Mouse (Mus musculus): ENCODE data around the gene Enox1. TPM values are rescaled to one million over a fixed set of nuclear protein-coding genes. Genes with fewer than 3 reads are reported as not detected.

Gene Enox1
- polyA plus RNA-seq, 1 experiment: 0.65 TPM

DNA sequence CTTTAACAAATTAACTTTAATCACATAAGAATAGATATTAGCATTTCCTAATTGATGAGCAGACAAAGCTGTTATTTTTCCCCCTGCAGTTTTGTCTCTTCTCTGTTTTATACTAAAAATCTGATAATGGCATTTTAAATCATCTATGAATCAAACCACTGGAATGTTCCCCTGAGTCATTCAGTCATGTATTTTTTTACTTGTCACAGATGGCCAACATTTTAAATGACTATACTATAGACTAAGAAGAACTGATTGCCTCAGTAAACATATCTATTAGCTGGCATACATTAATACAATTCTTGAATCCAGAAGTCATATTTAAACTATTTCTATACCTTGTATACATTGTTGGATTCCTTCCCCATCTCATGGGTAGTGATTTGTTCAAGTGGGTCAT lies 173.2 kb downstream of the Enox1 start:
- no peak overlapping the region for H3K27ac ChIP-seq (ENCODE audit: control insufficient read depth, insufficient read depth, low read depth, low read length, poor library complexity)
- no peaks in the 10 kb centered on the region for H3K4me1 ChIP-seq (ENCODE audit: control insufficient read depth, insufficient read depth, low read length)
- H3K4me3 ChIP-seq (replicated peaks; ENCODE audit: control insufficient read depth, low read depth, low read length): no peak overlapping the region
- TF ChIP-seq CTCF (IDR thresholded peaks at IDR 0.05; ENCODE audit: control insufficient read depth, insufficient read depth, low read length) (no peak), POLR2A (IDR thresholded peaks at IDR 0.05; ENCODE audit: borderline replicate concordance, control insufficient read depth, low read depth, low read length) (no peak)

DNA sequence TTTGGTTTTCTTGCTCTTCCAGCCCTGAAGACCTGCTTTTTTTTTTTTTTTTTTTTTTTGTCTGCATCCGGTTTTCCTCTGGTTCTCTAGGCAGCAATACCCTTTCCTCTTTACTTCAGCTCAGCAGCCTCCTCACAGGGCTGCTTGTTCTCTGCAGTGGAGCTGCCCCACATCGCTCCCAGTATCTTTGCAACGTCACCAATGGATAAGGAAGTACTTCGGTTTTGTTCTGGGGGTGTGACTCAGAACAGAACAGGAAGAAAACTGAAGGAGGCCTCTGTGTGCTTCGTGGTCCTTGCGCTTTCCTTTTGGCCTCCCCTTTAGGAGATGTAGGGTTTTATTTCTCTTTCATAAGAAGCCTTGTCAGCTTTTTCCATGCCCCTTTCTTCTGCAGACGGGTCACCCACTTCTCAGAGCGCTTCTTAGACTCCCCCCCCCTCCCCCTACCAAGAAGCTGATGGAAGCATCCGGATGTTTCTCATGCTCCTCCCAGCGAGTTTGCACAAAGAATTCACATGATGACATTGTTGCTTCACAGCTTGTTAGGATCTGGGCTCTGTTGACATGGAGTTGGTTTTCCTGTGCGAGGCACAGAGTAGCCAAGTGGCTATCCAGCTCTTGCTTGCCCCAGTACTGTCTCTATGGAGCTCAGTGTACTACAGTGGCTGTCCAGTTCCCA lies 187.2 kb downstream of the Enox1 start:
- Histone ChIP-seq H3K27ac (ENCODE audit: control insufficient read depth, insufficient read depth, low read depth, low read length, poor library complexity) (no peak overlapping the region), H3K4me3 (replicated peaks; ENCODE audit: control insufficient read depth, low read depth, low read length) (no peak overlapping the region), H3K4me1 (ENCODE audit: control insufficient read depth, insufficient read depth, low read length) (no peaks in the 10 kb centered on the region)
- 17% methylated on average over 11 of the region's 11 CpGs for WGBS
- TF ChIP-seq POLR2A (IDR thresholded peaks at IDR 0.05; ENCODE audit: borderline replicate concordance, control insufficient read depth, low read depth, low read length) (no peak), CTCF (IDR thresholded peaks at IDR 0.05; ENCODE audit: control insufficient read depth, insufficient read depth, low read length) (no peak)

DNA sequence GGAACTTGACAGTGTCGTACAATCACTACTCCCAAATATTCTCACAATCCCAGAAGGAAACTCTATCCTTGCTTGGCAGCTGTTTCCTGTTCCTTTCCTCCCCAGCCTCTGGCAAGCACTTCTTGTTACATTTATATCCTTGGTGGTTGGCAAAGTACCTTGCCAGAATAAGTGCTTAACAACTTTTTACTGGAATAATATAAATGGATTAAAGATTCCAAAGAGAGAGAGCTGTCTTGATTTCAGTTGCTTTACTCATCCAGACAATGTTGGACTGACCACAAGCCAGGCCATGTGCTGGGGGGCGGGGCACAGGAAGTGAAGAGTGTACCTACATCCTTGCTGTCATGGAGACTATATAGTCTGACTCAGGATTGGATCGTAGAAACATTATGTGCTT lies 189.7 kb downstream of the Enox1 start:
- WGBS: 79% methylated on average over 3 of the region's 3 CpGs
- Histone ChIP-seq H3K4me3 (replicated peaks; ENCODE audit: control insufficient read depth, low read depth, low read length) (no peak overlapping the region), H3K4me1 (ENCODE audit: control insufficient read depth, insufficient read depth, low read length) (no peaks in the 10 kb centered on the region), H3K27ac (ENCODE audit: control insufficient read depth, insufficient read depth, low read depth, low read length, poor library complexity) (no peak overlapping the region)
- TF ChIP-seq POLR2A (IDR thresholded peaks at IDR 0.05; ENCODE audit: borderline replicate concordance, control insufficient read depth, low read depth, low read length) (no peak), CTCF (IDR thresholded peaks at IDR 0.05; ENCODE audit: control insufficient read depth, insufficient read depth, low read length) (no peak)

DNA sequence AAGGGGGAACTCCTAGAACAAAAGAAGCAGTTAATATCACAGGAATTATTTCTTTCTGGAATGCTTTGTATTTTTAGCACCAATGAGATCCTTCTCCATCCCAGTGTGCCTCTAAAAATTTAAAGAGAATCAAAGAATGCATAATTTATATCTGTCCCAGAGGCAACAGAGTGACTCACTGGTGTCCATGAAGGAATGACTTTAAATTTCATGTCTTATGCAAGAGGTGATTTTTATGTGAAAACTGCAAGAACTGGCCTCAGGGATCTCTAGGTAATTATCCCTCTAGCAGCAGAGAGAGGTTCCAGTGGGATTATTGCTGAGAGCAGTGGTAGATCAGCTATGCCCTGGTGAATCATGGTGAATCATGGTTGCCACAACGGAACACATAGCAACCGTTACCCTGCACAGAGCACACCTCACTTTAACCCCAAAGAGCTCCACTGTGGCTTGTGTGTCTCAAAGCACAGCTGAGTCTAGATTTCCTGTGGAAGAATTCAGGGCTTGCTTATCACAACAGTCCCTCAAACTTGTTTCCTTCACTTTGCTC lies 195.3 kb downstream of the Enox1 start:
- H3K4me1 ChIP-seq (ENCODE audit: control insufficient read depth, insufficient read depth, low read length): no peaks in the 10 kb centered on the region
- no peak overlapping the region for H3K27ac ChIP-seq (ENCODE audit: control insufficient read depth, insufficient read depth, low read depth, low read length, poor library complexity)
- WGBS: 73% methylated on average over 2 of the region's 2 CpGs
- H3K4me3 ChIP-seq (replicated peaks; ENCODE audit: control insufficient read depth, low read depth, low read length): no peak overlapping the region
- TF ChIP-seq CTCF (IDR thresholded peaks at IDR 0.05; ENCODE audit: control insufficient read depth, insufficient read depth, low read length): no peak
- TF ChIP-seq POLR2A (IDR thresholded peaks at IDR 0.05; ENCODE audit: borderline replicate concordance, control insufficient read depth, low read depth, low read length): no peak

DNA sequence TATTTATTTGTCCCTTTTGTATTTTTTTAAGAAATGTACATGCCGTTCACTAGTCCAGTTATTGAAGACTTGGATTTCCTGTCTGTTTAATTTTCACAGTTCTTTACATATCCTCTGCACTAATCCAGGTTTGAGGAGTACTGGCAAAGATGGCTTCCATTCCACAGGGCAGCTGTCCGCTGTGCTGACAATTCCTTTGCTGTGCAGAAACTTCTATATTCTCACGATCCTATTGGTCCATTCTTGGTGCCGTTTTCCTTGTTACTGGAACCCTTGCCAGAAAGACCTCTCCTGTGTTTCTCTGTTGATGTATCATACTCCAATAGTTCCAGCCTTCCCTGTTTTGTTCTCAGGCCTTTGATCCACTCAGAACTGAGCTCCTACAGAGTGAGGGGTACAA lies 206.1 kb downstream of the Enox1 start:
- no peak for TF ChIP-seq POLR2A (IDR thresholded peaks at IDR 0.05; ENCODE audit: borderline replicate concordance, control insufficient read depth, low read depth, low read length)
- TF ChIP-seq CTCF (IDR thresholded peaks at IDR 0.05; ENCODE audit: control insufficient read depth, insufficient read depth, low read length): no peak
- H3K27ac ChIP-seq (ENCODE audit: control insufficient read depth, insufficient read depth, low read depth, low read length, poor library complexity): no peak overlapping the region
- no peaks in the 10 kb centered on the region for H3K4me1 ChIP-seq (ENCODE audit: control insufficient read depth, insufficient read depth, low read length)
- no peak overlapping the region for H3K4me3 ChIP-seq (replicated peaks; ENCODE audit: control insufficient read depth, low read depth, low read length)
- 79% methylated on average over 4 of the region's 4 CpGs for WGBS

DNA sequence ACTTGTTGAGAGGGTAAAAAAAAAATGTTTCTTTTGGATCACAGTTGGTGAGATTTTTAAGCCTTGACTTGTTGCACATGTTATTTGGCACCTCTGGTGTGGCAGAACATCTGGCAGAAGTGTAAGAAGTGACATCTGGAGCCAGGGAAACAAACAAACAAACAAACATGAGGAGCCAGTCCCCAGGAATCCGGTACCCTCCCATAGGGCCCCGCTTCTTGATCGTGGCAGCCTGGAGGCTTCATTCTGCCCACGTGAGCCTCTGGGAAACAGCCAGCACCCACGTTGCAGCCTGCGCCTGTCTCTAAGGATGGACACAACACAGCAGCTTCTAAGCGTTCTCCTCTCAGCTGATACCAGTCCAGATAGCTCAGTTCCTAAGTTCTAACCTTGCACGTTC lies 211.8 kb downstream of the Enox1 start:
- no peak overlapping the region for H3K27ac ChIP-seq (ENCODE audit: control insufficient read depth, insufficient read depth, low read depth, low read length, poor library complexity)
- 81% methylated on average over 8 of the region's 8 CpGs for WGBS
- TF ChIP-seq CTCF (IDR thresholded peaks at IDR 0.05; ENCODE audit: control insufficient read depth, insufficient read depth, low read length) (no peak), POLR2A (IDR thresholded peaks at IDR 0.05; ENCODE audit: borderline replicate concordance, control insufficient read depth, low read depth, low read length) (no peak)
- H3K4me3 ChIP-seq (replicated peaks; ENCODE audit: control insufficient read depth, low read depth, low read length): no peak overlapping the region
- H3K4me1 ChIP-seq (ENCODE audit: control insufficient read depth, insufficient read depth, low read length): no peaks in the 10 kb centered on the region

DNA sequence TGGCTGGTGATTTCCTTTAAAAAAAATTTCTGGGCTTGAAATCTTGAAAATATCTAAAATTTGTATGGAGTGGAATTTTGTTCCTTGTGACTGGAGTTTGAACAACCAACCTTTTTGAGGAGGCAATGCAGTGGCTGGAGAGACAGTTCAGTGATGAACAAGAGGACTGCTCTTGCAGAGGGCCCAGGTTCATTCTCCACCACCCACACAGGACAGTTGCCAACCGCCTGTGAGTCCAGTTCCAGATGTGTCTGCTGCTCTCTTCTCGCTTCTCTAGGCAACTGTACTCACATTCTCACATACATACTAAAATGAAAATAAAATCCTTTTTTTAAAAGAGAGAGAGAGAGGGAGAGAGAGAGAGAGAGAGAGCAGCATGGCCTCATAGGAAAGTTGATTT lies 212.5 kb downstream of the Enox1 start:
- Histone ChIP-seq H3K27ac (ENCODE audit: control insufficient read depth, insufficient read depth, low read depth, low read length, poor library complexity) (no peak overlapping the region), H3K4me3 (replicated peaks; ENCODE audit: control insufficient read depth, low read depth, low read length) (no peak overlapping the region), H3K4me1 (ENCODE audit: control insufficient read depth, insufficient read depth, low read length) (no peaks in the 10 kb centered on the region)
- TF ChIP-seq CTCF (IDR thresholded peaks at IDR 0.05; ENCODE audit: control insufficient read depth, insufficient read depth, low read length) (no peak), POLR2A (IDR thresholded peaks at IDR 0.05; ENCODE audit: borderline replicate concordance, control insufficient read depth, low read depth, low read length) (no peak)
- WGBS: 78% methylated on average over 2 of the region's 2 CpGs

DNA sequence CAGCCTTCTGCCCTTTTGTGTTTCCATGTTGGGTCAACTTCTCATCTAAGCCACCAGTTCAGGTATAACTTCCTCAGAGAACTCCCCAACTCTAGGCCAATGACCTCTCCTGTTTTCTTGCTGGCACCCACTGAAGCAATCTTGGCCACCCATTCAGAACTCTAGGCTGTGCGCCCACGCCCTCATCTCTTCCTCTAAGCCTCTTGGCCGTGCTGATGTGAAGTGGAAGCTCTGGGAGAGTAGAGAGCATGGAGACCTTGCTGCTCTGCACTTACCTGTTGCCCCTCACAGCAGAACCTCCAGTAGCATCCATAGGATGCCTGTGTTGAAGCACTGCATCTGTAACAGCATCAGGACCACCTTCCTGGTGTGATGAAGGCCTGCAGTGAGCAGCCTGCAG lies 214.0 kb downstream of the Enox1 start:
- Histone ChIP-seq H3K27ac (ENCODE audit: control insufficient read depth, insufficient read depth, low read depth, low read length, poor library complexity) (no peak overlapping the region), H3K4me3 (replicated peaks; ENCODE audit: control insufficient read depth, low read depth, low read length) (no peak overlapping the region), H3K4me1 (ENCODE audit: control insufficient read depth, insufficient read depth, low read length) (no peaks in the 10 kb centered on the region; the same call in 1 of the 2 replicates)
- TF ChIP-seq POLR2A (IDR thresholded peaks at IDR 0.05; ENCODE audit: borderline replicate concordance, control insufficient read depth, low read depth, low read length): no peak
- TF ChIP-seq CTCF (IDR thresholded peaks at IDR 0.05; ENCODE audit: control insufficient read depth, insufficient read depth, low read length): no peak
- WGBS: 72% methylated on average over 3 of the region's 3 CpGs
